Mouse (Mus musculus) ES-E14 (cell line): ENCODE measurements at regions not wholly inside any gene's neighbourhood (a gene's known extent, or its start where the extent isn't known, plus 50 kb on each side); places are given as distances from the start of the nearest gene placed in this dataset.

Experiments
- CHD2 ChIP-seq: IDR thresholded peaks from 2 replicates; pipeline ENCODE4 v1.6.1; 2014; ENCODE audit warnings: mild to moderate bottlenecking, low read depth, low read length, inconsistent platforms
- MAFK ChIP-seq: IDR thresholded peaks from 2 replicates; pipeline ENCODE4 v1.6.1; 2014; ENCODE audit warnings: mild to moderate bottlenecking, low read depth, low read length, inconsistent platforms; ENCODE audit not compliant: insufficient read depth
- ZC3H11A ChIP-seq: IDR thresholded peaks from 2 replicates; pipeline ENCODE4 v1.6.1; 2012; ENCODE audit warnings: low read depth, mild to moderate bottlenecking, inconsistent platforms, low read length, borderline replicate concordance
- ZNF384 ChIP-seq: IDR thresholded peaks from 2 replicates; pipeline ENCODE4 v1.6.1; 2012; ENCODE audit warnings: low read depth, low read length, inconsistent platforms

DNA sequence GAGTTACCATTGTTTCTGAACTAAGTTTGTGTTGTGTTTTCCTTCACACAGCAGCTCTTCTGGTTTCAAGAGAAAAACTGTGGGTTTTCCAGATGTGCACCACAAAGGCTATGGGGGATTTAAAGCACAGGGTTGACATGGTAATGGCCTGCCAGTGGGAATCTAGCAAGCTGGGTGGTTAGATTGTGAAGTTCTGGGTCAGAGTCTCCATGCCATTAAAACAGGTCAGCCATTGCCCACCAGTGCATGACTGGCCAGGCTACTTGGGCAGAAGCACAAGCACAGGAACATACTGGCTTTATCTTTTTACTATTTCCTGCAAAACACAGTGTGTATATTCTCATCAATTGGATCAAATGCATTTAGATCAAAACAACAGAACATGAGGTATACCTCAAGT lies 467.9 kb upstream of the Negr1 start:
- TF ChIP-seq ZC3H11A (no peak), ZNF384 (no peak), MAFK (no peak), CHD2 (no peak)
